Mouse (Mus musculus): Measurements from ENCODE around the gene Prr14.

Prr14 gene

DNA sequence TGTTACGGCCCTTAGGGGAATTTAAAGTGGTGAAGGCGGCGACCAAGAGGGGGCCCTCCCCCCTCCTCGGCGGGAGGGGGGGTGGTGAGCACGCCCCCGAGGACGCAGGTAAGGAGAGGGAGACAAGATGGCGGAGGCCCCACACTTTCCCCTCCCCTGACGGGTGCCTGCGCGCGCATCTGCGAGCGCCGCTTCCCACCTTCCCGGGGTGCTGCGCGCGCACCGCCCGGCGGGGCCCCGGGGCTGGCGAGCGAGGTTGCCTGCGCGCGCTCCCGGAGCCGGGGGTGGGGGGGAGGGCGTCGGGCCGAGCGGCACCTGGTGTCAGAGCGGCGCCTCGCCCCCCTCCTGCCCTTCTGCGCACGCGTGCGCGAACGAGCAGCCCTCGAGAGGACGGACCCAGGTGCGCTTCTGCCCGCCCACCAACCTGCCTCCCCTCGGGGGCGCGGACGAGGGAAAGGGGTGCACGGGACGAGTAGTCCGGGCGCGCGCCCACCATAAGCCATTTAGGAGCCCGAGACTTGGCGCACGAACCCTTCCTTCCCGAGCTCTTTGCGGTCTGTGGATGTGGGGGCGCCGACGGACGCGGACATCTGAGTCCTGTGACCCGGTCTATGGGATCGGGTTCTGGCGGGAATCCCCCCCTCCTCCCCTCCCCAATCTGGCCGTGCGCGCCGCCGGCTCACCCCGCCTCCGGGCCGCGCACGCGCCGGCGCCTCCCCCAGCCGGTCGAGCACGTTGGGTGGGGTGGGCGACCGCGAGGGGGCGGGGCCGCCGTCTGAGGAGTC is 53.0 kb downstream of the Prr14 start:
- DNase-seq (ENCODE audit: low spot score in 2 of 2), result peak; percentile 84 to 88

DNA sequence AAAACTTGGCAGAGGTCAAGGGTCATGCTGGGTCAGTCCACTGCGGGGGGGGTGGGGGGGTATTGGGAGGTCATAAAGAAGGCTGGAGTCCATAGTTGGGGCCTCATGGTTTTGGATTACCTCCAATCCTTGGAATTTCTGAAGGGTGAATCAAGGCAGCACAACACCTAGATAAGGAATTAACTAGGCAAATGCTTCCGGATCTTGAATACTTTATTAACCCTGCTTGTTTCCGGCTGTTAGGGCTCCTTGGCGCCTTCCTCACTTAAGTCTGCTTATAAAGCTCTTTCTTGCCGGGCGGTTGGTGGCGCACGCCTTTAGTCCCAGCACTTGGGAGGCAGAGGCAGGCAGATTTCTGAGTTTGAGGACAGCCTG is 53.6 kb downstream of the Prr14 start:
- peak; percentile 12 to 18 for DNase-seq (ENCODE audit: low spot score in 2 of 2)

DNA sequence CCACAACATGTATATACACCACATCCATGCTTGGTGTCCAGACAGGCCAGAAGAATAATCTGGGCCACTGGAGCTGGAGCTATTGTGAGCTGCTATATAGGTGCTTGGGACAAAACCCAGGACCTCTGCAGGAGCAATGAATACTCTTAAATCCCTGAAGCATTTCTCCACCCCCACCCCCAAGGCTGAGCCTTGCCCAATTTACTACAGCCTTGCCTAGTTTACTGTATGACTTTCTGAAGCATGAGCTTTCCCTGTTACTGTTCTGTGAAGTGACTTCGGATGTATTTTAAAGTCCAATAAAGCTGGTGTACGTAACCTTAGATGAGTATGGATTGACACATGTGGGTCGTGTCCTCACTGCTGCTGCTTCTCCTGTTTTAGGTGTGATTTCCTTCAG is 54.4 kb downstream of the Prr14 start:
- DNase-seq (ENCODE audit: low spot score in 2 of 2), result no peak

DNA sequence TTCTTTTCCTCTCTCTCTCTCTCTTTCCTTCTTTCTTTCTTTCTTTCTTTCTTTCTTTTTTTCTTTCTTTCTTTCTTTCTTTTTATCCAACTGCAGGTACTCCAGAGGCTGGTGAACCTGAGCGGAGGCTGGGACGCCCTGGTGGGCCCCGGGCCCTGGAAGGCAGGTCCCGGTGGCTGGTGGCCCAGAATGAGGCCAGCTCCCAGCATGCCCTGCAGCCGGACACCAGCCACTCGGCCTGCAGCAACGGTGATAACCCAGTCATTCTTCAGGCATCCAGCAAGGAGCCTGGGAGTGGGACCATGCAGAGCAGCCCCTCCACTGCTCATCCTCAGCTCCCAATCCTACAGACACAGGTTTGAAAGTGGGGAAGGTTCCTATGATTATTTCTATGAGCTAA is 56.4 kb downstream of the Prr14 start:
- DNase-seq (ENCODE audit: low spot score in 2 of 2), result no peak

DNA sequence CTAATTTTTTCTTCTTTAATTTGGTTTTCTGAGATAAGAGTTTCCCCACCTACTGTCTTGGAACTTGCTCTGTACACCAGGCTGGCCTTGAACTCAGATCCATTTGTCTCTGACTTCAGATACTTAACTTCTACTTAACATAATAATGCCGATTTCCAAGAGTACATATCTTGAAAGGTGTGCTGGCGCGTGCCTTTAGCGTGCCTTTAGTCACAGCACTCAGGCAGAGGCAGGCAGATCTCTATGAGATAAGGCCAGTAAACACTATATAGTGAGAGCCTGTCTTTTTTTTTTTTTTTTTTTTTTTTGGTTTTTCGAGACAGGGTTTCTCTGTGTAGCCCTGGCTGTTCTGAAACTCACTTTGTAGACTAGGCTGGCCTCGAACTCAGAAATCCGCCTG is 56.9 kb downstream of the Prr14 start:
- DNase-seq (ENCODE audit: low spot score in 2 of 2), result no peak

DNA sequence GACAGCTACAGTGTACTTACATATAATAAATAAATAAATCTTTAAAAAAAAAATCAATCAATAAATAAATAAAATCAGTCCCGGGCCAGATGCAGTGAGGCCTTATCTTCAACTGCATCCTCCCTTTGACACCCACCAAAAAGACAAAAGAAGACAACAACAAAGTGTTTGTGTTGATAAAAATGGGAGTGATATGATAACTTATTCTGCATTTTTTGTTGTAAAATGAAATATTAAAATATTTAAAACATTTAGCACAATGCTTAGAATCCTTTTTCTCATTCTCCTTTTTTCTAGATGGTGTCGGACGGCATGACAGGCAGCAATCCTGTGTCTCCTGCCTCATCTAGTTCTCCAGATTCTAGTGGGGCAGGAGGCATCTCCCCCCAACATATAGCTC is 59.9 kb downstream of the Prr14 start, which contains the start of gene Gm42715:
TSS of gene Gm42715 (plus strand) at position 301 of the 400 bp plus-strand sequence.
- no peak for DNase-seq (ENCODE audit: low spot score in 2 of 2)
